Mouse (Mus musculus) hindbrain, postnatal 0 days (tissue): ENCODE measurements at regions not wholly inside any gene's neighbourhood (a gene's known extent, or its start where the extent isn't known, plus 50 kb on each side); places are given as distances from the start of the nearest gene placed in this dataset.

Source experiments
- ATAC-seq: fragments of 200-750 bp; cut with Nextera tagmentation; 2 replicates; pipeline ENCODE4 v1.8.0; 2017; ENCODE audit warnings: mild to moderate bottlenecking, moderate TSS enrichment, moderate library complexity
- DNase-seq: peaks from one replicate; pipeline ENCODE4 v3.0.0-alpha.2; 2015; ENCODE audit warnings: low spot score
- H3K27ac ChIP-seq: fragments of 300-500 bp; sonication (generic); 2 replicates; pipeline ENCODE4 v1.5.1; 2014; ENCODE audit warnings: mild to moderate bottlenecking
- H3K27me3 ChIP-seq: fragments of 300-500 bp; sonication (generic); 2 replicates; pipeline ENCODE4 v1.6.1; 2014; ENCODE audit warnings: low read length, mixed read lengths; ENCODE audit not compliant: insufficient read depth
- H3K36me3 ChIP-seq: fragments of 300-500 bp; sonication (generic); 2 replicates; pipeline ENCODE4 v1.6.1; 2014; ENCODE audit warnings: low read length, mixed read lengths; ENCODE audit not compliant: insufficient read depth
- H3K4me1 ChIP-seq: fragments of 300-500 bp; sonication (generic); 2 replicates; pipeline ENCODE4 v1.6.1; 2014; ENCODE audit warnings: antibody characterized with exemption, low read length, mixed read lengths; ENCODE audit not compliant: insufficient read depth
- H3K4me2 ChIP-seq: fragments of 300-500 bp; sonication (generic); 2 replicates; pipeline ENCODE4 v1.6.1; 2014; ENCODE audit warnings: low read depth, mild to moderate bottlenecking, low read length, moderate library complexity, mixed read lengths
- H3K4me3 ChIP-seq: fragments of 300-500 bp; sonication (generic); 2 replicates; pipeline ENCODE4 v1.5.1; 2014; ENCODE audit warnings: low read length
- H3K9ac ChIP-seq: fragments of 300-500 bp; sonication (generic); replicated peaks from 2 replicates; pipeline ENCODE4 v1.6.1; 2014; ENCODE audit warnings: mild to moderate bottlenecking, low read length, moderate library complexity, mixed read lengths
- H3K9me3 ChIP-seq: fragments of 300-500 bp; sonication (generic); 2 replicates; pipeline ENCODE4 v1.6.1; 2016; ENCODE audit warnings: low read length, mixed read lengths
- CTCF ChIP-seq: IDR thresholded peaks from 2 replicates; pipeline ENCODE4 v1.5.1; 2016; ENCODE audit warnings: antibody characterized with exemption, control low read depth, low read depth
- WGBS: fragments of 180-500 bp; shearing (Covaris S2); extraction: QIAGEN DNeasy Blood & Tissue Kit; methylation state at CpG from one replicate; pipeline ENCODE4 v1.1.7; 2014; 5-methylcytosine and 5-hydroxymethylcytosine counted together

DNA sequence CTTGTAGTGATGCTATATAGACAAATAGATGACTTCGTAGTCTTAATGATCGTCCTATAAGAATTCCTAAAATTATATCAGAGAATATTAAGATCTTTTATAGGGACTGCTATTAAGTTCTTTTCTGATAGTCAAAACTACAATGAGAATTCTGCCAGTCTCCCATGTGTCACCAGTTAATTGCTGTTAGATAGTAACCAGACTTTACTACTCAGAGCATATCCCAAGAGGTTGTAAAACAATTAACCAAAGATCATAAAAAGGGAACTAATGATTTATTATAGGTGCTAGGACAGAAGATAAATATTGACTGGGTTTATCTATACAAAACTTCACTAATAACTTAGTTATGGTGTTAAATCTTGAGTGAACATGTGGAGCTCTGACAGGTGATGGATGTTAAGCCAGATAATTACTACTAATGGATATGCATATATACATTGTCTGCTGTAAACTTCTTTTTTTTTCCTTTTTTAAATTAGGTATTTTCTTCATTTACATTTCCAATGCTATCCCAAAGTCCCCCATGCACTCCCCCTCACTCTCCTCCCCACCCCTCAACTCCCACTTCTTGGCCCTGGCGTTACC, 615.5 kb downstream of the Prdm13 start:
- Histone ChIP-seq H3K27me3 (no peaks in the 10 kb centered on the region), H3K27ac (no peak overlapping the region), H3K4me3 (no peak overlapping the region), H3K36me3 (no peaks in the 10 kb centered on the region), H3K4me1 (no peaks in the 10 kb centered on the region), H3K9ac (no peak overlapping the region), H3K4me2 (no peak overlapping the region), H3K9me3 (no peaks in the 10 kb centered on the region)
- TF ChIP-seq CTCF = no peak
- no peak for DNase-seq
- 92% methylated on average over 3 of the region's 3 CpGs for WGBS
- no peak for ATAC-seq
